Mouse (Mus musculus): ENCODE measurements around the gene Leng1. TPM values are rescaled to one million over a fixed set of nuclear protein-coding genes. Genes with fewer than 3 reads are reported as not detected.
"Not testable (repeated sequence)": the region's sequence is repeated elsewhere in the genome, so short reads cannot be mapped to it uniquely, and the experiment has no call there.

The Leng1 gene
- 10 to 100 TPM; 10.0 to 11.4 TPM for total RNA-seq (2021)

GRCm38 (mm10) chr7:3665215-3666114 lies at the start of gene Leng1:
TSS of gene Leng1 (minus strand) at chr7:3665840.
- intact Hi-C loops (cut with DNase I), result loop anchor here (1.0 kb wide), 1 partner anchor 27 kb away; the partner anchor contains the start of gene Tsen34

DNA sequence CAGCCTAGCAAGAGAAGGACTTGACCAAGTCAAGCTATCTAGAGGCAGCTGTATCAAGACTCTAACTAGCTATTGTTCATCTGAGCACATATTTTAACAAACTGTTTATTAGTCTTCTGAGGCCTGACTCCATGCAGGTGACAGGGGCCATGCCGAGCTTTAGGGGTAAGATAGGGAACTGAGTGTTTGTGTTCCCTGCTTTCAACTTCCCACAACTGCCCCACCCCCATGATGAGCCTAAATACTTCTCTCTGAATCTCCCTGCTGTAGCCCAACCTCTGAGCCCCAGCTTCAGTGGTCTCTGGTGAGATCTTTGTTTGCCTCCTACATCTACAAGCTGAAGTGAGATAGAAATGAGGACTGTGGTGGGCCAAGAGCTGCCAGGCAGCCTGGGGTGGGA lies 49.6 kb upstream of the Leng1 start:
- DNase-seq (ENCODE audit: low spot score), result no peak
- intact Hi-C loops (cut with DNase I), result no loop called here

More at GRCm38 (mm10) chr7:3665215-3666114, at the start of gene Leng1:
- peak; percentile 96 for DNase-seq (ENCODE audit: low spot score)

GRCm38 (mm10) chr7:3712264-3712942 lies 46.8 kb upstream of the Leng1 start:
- no peak for DNase-seq (ENCODE audit: low spot score)
- intact Hi-C loops (cut with DNase I), result no loop called here

DNA sequence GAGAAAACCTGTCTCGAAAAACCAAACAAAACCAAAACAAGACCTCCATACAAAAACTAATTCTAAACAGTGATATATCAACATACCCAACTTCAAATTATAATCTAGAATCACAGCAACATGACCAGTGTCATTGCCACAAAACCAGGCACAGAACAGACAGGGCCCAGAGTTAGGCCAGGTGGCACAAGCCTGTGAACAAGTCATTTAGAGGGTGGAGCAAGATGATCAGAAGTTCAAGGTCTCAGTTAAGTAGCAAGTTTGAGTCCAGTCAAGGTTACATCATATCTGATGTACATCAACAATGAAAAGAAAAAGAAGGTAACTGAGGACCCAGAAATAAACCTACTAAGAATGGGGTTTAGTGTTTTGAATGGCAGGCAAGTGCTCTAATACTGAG lies 43.4 kb upstream of the Leng1 start:
- intact Hi-C loops (cut with DNase I), result loop anchor here (10.0 kb wide), 3 partner anchors 446 to 946 kb away; partner anchors contain the start of genes Leng9 and Ppp6r1
- DNase-seq (ENCODE audit: low spot score), result no peak

DNA sequence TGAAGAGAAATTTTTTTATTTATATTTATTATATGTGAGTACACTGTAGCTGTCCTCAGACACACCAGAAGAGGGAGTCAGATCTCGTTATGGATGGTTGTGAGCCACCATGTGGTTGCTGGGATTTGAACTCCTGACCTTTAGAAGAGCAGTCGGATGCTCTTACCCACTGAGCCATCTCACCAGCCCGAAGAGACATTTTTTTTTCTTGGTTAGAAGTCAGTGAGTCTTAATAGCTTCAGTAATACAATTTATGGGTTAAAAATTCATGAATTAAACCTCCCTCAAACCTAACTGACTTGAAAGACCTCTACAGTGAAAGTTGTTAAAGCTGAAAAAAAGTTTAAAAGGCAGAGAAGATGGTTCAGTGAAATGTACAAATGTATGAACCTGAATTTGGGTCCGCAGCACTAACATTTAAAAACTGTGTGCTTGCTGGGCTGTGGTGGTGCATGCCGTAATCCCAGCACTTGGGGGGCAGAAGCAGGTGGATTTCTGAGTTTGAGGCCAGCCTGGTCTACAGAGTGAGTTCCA lies 42.9 kb upstream of the Leng1 start:
- intact Hi-C loops (cut with DNase I), result loop anchor here (10.0 kb wide), 3 partner anchors 446 to 946 kb away; partner anchors contain the start of genes Leng9 and Ppp6r1

GRCm38 (mm10) chr7:3707568-3708413 lies 42.2 kb upstream of the Leng1 start:
- intact Hi-C loops (cut with DNase I), result loop anchor here (2.0 to 10.0 kb wide), 4 partner anchors 31 to 947 kb away; partner anchors contain the start of genes Leng9, Ppp6r1 and Tmc4

More for the DNA sequence above, 42.9 kb upstream of the Leng1 start:
- DNase-seq (ENCODE audit: low spot score), result not testable (repeated sequence)

DNA sequence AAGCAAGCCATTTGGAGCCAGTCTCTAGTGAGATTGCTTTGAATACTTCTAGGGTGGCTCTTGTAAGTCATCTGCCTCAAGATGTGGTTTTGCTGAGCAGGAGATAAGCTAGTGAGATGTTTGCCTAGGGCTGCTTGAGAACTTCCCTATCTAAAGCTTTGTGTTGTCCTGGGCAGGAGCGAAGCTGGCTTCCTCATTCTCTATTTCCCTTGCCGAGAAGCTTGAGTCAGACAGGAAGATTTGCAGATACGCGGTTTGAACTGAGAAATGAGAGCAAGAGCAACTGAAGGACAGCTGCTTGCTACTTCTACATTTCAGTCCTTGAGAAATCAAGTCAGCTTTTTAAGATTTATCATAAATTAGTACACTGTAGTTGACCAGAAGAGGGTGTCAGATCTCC lies 41.4 kb upstream of the Leng1 start:
- intact Hi-C loops (cut with DNase I), result loop anchor here (2.0 to 10.0 kb wide), 4 partner anchors 30 to 948 kb away; partner anchors contain the start of genes Leng9, Ppp6r1 and Tmc4
- no peak for DNase-seq (ENCODE audit: low spot score)

More at GRCm38 (mm10) chr7:3707568-3708413, 42.2 kb upstream of the Leng1 start:
- no peak for DNase-seq (ENCODE audit: low spot score)

- intact Hi-C loops (cut with DNase I), result loop anchor here (2.0 to 10.0 kb wide), 4 partner anchors 30 to 948 kb away; partner anchors contain the start of genes Leng9, Ppp6r1 and Tmc4
- no peak for DNase-seq (ENCODE audit: low spot score)
Measured at GRCm38 (mm10) chr7:3706343-3706934, 40.8 kb upstream of the Leng1 start.

- intact Hi-C loops (cut with DNase I), result loop anchor here (2.0 to 10.0 kb wide), 4 partner anchors 29 to 949 kb away; partner anchors contain the start of genes Leng9, Ppp6r1 and Tmc4
Measured at GRCm38 (mm10) chr7:3705911-3706310, 40.3 kb upstream of the Leng1 start.

GRCm38 (mm10) chr7:3705461-3705860 lies 39.8 kb upstream of the Leng1 start:
- DNase-seq (ENCODE audit: low spot score), result not testable (repeated sequence)
- intact Hi-C loops (cut with DNase I), result loop anchor here (10.0 kb wide), 3 partner anchors 449 to 949 kb away; partner anchors contain the start of genes Leng9 and Ppp6r1

More at GRCm38 (mm10) chr7:3705911-3706310, 40.3 kb upstream of the Leng1 start:
- no peak for DNase-seq (ENCODE audit: low spot score)

- intact Hi-C loops (cut with DNase I), result loop anchor here (10.0 kb wide), 3 partner anchors 450 to 950 kb away; partner anchors contain the start of genes Leng9 and Ppp6r1
- no peak for DNase-seq (ENCODE audit: low spot score)
Measured at GRCm38 (mm10) chr7:3704475-3704874, 38.8 kb upstream of the Leng1 start.

DNA sequence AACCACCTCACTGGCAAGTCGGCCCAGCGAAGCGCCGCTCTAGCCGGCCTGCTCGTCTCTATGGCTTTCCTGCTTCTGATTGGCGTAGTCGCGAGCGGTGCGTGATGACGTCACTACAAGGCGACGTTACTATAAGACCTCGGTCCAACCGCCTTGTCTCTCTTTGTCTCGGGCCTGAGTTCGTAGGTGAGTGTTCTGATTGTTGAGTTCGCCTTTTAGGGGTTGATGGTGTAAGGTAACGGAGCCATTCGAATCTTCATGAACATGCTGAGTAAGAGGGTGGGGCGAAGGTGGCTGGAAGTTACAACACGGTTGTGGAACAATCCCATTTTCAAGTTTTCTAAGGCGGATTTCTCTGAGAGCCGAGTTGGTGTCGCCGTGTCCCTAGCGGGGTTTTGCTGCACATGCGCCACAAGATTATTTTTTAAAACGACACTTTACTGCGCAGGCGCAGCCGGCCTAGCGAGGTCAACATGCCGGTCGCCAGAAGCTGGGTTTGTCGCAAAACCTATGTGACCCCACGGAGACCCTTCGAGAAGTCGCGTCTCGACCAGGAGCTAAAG lies 38.3 kb upstream of the Leng1 start, which contains the start of gene Rps9:
TSS of gene Rps9 (plus strand) at position 115 of the 563 bp plus-strand sequence.
- intact Hi-C loops (cut with DNase I), result loop anchor here (10.0 kb wide), 3 partner anchors 451 to 951 kb away; partner anchors contain the start of genes Leng9 and Ppp6r1
- DNase-seq (ENCODE audit: low spot score), result peak; percentile 93

DNA sequence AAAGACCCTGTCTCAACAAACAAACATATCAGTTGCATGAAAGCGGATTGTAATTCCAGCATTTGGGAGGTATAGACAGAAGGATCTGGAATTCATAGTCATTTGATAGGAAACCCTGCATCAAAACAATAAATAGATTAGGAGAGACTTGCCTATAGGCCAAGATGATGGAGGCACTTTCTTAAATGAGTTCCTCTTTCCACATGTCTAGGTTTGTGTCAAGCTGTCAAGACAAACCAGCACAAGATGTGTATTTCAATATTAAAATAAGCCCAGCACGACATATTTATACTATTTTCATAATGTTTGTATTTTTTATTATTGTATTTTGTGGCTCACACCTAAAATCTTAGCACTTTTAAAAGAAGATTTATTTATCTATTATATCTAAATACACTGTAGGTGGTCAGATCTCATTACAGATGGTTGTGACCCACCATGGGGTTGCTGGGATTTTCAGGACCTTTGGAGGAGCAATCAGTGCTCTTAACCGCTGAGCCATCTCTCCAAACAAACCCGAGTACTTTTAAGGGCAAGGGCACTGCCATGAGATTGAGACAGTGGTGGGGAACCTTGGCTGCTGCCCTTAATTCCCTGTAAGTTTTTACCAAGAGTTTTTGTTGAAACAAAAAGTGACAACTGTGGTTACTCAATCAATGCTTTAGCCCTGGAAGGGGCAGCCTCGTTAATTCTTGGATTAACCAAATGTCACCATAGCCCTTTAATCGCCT lies 37.7 kb upstream of the Leng1 start:
- no peak for DNase-seq (ENCODE audit: low spot score)
- intact Hi-C loops (cut with DNase I), result loop anchor here (10.0 kb wide), 3 partner anchors 451 to 951 kb away; partner anchors contain the start of genes Leng9 and Ppp6r1

GRCm38 (mm10) chr7:3698471-3698870 lies 32.8 kb upstream of the Leng1 start:
- no peak for DNase-seq (ENCODE audit: low spot score)
- intact Hi-C loops (cut with DNase I), result loop anchor here (10.0 kb wide), 2 partner anchors 746 to 1096 kb away; partner anchors contain the start of genes Rdh13 and Rpl28

DNA sequence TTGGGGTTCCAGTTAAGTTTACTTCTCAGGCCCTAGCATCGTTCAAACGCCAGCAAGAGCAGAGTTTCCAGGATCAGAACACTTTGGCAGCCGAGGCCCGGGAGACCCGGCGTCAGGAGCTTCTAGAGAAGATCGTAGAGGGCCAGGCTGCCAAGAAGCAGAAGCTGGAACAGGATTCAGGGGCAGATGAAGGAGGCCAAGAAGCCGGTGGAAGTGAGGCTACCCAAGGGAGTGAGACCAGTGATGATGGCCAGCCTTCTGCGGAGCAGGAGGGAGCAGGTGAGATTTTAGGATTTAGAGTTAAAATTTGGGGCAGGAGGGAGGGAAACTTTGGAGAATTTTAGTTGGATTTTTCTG lies 29.3 kb upstream of the Leng1 start:
- intact Hi-C loops (cut with DNase I), result loop anchor here (5.0 to 10.0 kb wide), 3 partner anchors 48 to 1100 kb away; partner anchors contain the start of genes Cnot3, Rdh13 and Rpl28
- not testable (repeated sequence) for DNase-seq (ENCODE audit: low spot score)

DNA sequence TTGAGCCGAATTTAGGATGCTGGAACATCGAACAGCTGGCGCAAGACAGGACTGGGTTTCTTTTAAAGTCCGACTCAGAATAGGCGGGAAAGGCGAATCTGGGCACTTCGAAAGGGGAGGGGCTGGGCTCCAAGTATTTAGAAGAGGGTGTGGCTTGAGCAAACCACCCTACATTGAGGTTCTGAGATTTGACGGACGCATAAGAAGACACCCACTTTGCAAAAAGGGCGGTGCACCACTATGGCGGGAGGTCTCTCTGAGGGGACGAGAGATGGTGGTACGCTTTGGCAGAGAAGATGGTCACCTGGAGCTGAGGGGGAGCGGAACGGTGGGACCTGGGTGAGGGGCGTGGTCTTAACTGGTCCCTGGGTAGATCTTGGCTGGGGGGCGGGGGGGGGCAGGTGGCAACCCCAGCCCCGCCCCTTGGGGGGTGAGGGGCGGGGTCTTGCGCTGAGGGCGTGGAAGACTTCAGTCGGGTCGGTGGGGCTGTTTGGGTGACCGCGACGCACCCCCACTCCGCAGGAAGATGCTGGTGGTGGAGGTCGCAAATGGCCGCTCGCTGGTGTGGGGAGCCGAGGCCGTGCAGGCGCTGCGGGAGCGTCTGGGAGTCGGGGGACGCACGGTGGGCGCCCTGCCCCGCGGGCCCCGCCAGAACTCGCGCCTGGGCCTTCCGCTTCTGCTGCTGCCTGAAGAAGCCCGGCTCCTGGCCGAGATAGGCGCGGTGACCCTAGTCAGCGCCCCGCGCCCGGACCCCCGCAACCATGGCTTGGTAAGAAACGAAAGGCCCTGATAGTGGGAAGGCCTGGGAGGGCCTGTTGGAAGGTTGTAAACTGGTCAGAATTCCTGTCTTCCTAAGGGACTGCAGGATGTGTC lies 28.7 kb upstream of the Leng1 start:
- intact Hi-C loops (cut with DNase I), result loop anchor here (5.0 to 10.0 kb wide), 3 partner anchors 47 to 1100 kb away; partner anchors contain the start of genes Cnot3, Rdh13 and Rpl28

More for the DNA sequence above, 28.7 kb upstream of the Leng1 start:
- DNase-seq (ENCODE audit: low spot score), result peak; percentile 55

Measured in heart, postnatal 25 days (tissue).